Mouse (Mus musculus) lung, postnatal 14 days (tissue): ENCODE data around the gene Guk1.
"Not testable (repeated sequence)": the region's sequence is repeated elsewhere in the genome, so short reads cannot be mapped to it uniquely, and the experiment has no call there.

Experiments used
- DNase-seq: peaks from one replicate; pipeline ENCODE4 v3.0.0; 2021

Gene Guk1

DNA sequence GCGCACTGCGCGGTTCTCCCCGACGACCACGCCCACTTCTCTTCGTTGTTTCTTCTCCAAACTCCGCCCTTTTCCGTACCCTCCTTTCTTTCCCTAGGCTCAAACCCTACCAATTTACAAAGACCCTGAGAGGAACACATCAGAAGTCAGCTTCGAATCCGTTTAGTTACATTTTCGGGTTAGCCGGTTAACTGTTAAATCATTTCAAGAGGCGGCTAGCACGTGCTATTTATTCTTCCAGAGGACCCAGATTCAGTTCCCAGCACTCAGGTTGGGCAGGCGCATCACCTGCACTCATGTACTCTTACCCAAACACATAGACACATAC lies at the start of gene Guk1:
TSS of gene Guk1 (minus strand) at position 154 of the 328 bp plus-strand sequence.
- DNase-seq, result no peak

DNA sequence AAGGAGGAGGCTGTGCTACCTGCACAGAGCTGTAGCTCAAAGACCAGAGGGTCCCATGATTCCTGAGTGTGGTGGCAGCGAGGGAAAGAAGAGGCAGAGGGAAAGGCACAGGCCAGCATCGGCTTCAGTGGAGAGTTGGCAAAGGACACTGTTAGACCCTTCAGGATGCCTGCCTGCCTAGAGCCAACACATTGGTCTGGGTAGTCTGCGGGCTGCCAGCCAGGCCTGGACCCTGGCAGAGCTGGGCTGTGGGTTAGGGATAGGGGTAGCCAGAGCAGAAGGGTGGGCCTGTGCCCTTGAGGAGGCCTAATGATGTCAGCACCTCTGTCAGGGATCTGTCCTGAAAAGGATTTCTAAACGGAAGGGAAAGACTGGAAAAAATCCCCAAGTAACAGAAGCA lies 47.8 kb upstream of the Guk1 start:
- no peak for DNase-seq

DNA sequence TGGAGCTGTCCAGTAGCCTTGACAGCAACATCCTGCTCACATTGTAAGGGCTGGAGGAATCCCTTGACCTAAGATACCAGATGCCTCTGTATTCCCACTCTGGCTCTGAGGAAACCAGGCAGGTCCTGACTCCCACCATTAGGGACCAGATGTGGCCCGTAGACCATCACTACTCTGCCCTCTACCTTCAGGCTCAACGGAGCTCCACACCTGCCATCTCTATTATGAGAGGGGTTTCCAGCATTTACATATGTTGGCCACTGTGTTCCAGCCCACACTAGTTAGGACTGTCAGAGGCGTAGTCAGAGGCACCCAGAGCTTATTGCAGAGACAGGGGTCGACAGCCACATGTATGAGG lies 47.4 kb upstream of the Guk1 start:
- DNase-seq, result no peak

DNA sequence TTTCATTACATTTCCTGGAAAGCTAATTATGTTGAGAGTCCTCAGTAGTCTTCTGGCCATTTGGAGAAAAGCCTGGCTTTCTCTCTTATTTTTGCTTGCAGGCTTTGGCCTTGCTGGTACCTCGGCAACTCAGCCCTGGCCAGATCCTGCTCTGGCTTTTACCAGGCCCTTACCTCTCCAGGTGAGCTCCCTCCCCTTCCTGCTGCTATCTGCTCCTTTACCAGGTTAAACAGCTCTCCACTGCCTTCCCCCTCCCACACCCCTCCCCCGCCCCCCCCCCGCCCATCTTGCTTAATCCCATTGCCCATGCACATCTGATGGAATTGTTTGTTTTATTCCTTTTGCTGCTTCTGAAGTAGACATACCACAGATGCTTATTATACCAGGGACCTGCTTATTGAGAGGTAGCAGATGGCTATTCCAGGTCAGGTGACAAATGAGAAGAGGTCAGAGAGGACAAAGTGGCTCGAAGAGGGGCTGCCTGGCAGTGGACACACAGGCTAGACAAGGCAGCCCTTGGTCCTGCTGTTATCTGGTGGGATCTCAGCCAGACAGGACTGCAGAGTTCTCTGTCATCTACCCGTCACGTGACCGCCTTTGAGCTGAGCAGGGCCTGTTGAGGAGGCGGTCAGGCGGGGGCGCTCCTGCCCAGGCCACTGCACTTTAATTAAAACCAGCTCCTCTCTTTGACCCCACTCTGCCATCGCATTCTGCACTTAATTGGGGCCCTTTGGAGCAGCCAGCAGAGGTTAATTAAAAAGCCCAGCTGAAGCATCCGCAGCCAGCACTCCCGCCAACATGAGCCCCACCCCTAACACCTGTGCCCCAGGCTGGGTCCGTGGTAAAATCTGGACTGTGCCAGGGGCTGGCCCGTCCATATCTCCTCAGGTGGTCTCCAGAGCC lies 46.8 kb upstream of the Guk1 start:
- DNase-seq, result peak; percentile 85

GRCm38 (mm10) chr11:59232797-59233196 lies 40.8 kb upstream of the Guk1 start:
- no peak for DNase-seq

DNA sequence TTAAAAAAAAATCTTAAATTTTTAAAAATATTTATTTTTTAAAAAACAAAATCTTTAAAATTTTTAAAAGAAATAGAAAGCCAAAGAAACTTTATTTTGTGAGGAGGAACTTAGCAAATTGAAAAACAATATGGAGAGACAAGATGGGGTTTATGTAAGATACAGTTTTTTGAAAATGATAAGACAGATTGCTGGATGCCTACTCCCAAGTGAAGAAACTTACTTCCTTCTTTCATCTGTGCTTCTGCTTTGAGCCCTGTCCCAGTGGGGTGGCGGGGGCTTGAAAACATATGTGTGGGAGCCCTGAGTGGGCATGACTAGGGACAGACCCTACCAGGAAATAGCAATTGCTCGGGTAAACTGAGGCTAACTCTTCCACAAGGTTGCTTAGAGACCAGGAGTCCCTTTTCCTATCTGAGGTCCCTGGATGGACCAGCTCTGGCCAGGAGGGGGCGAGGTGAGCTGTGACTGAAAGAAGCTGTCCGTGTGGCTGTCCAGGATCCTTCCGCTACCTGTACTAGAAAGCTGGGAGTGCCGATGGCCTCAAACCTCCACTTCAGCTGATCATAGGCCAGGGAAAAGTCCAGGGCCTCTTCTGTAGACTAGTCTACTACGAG lies 38.2 kb upstream of the Guk1 start:
- peak; percentile 79 for DNase-seq

DNA sequence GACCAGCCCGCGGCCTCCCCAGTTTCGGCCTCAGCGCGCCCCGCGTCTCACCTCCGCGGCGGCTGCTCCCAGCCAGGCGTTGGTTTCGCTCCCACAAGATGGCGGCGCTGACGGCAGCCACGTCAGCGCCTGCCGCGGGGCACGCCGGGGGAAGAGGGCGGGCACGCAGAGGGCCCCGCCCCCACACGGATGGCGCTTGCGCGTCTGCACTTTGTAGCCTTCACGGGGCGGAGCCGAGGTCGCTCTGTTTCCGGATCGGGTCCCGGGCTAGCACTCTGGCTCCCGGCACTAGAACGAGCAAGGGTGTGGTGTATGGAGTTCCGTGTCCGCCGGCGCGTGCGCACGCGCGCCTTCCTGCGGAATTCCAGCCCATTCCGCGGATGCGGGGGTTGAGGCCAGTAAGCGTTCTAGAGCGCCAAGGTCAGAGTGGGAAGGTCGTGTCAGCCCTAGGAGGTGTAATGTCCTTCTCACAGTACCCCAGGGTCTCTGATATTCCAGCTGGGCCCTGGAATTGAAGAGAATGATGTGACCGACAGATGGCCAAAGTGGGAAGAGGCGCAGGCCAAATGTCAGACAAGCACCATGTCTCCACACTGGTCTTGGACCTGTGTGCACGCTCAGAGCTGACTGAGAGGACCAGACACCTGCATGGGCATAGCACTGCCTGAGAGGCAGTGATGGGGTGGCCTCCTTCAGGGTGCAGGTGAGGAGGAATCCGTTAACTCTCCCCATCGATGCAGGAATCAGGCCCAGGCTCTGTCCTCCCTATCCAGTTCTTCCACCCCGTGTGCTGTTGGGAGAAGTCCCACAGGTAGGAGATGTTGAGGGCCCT lies 36.3 kb upstream of the Guk1 start, which contains the start of gene Arf1:
TSS of gene Arf1 (minus strand) at position 149 of the 832 bp plus-strand sequence.
- DNase-seq, result peak; percentile 97

DNA sequence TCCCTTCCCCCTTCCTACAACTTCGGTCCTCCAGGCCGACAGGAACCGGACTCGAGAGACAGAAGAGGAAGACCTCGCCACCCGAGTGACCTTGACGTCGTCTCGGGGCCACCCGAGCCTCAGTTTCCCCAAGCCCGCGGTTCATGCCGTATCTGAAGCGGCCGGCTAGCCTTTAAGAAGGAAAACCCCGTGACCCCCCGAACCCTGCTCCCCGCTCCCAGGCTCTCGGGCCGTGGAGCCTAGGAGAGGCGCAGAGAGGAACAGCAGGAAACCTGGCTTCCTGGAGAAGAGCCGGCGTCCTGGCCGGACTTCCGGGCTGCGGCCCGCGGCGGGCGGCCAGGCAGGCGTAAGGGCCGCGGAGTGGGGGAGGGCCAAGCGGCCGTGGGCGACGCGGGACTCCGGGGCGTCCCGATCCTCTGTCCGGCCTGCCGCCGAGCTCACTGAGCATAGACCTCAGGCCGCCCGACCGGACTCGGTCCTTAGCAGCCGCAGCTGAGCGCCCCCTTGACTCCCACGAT lies 35.7 kb upstream of the Guk1 start:
- DNase-seq, result no peak

- no peak for DNase-seq
These were observed 35.0 kb upstream of the Guk1 start for GRCm38 (mm10) chr11:59226787-59227603.

GRCm38 (mm10) chr11:59226251-59226650 lies 34.2 kb upstream of the Guk1 start:
- no peak for DNase-seq

DNA sequence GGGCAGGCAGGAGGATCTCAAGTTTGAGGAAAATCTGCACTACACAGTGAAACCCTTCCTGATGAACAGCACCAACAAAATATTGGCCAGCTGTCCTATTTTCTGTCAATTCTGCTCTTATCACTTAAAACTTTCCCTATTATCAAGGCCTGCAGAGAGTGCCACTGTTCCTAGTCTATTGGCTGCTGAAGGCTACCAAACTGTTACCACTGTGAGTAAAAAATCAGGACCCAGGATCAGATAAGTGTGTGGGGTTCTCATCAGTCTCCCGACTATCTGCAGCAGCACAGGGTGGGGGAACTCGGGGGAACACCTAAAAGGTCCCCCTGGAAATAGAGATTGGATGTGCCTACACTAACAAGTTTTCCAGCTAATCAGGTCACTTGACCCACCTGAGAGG lies 33.2 kb upstream of the Guk1 start:
- no peak for DNase-seq

- no peak for DNase-seq
These were observed 32.5 kb upstream of the Guk1 start for GRCm38 (mm10) chr11:59224470-59224869.

DNA sequence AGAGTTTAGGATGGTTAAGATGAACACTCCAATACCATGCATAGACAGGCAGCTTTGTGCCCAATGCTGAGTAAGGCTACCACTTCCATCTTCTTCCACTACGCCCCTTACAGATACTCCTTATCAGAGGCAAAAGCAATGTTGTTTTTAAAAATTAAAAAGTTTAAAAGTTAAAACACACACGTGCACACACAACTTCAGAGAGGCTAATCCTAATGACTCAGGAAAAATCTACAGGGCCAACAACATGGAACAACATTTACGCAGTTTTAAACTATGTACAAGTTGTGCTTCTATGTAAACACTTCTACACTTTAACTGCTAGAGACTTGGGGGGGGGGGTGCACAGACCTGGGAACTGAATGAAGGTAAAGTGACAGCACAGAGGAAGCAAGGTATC lies 32.0 kb upstream of the Guk1 start:
- DNase-seq, result no peak

- DNase-seq, result no peak
These were observed 30.3 kb upstream of the Guk1 start for GRCm38 (mm10) chr11:59222306-59222705.

DNA sequence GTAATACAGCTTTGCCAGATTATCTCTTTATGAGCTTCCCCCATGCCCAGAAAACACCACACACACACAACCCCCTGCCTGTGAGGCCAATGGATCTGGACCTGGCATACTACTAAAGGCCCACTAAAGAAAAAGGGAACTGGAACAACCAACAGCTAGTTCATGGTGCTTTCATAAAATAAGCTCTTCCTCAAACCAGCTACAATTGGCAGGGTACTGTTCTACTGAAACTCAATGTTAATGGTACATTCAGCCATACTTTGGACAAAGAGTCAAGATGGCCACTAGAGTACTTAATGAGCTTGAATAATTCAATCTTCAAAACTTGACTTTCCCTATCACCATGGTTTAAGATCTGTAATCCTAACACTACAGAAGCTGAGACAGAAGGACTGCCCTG lies 29.6 kb upstream of the Guk1 start:
- no peak for DNase-seq

GRCm38 (mm10) chr11:59219064-59219463 lies 27.1 kb upstream of the Guk1 start:
- DNase-seq, result peak; percentile 53

- peak; percentile 36 for DNase-seq
These were observed 26.5 kb upstream of the Guk1 start for GRCm38 (mm10) chr11:59218389-59218998.

- DNase-seq, result no peak
These were observed 24.9 kb upstream of the Guk1 start for GRCm38 (mm10) chr11:59216955-59217354.

DNA sequence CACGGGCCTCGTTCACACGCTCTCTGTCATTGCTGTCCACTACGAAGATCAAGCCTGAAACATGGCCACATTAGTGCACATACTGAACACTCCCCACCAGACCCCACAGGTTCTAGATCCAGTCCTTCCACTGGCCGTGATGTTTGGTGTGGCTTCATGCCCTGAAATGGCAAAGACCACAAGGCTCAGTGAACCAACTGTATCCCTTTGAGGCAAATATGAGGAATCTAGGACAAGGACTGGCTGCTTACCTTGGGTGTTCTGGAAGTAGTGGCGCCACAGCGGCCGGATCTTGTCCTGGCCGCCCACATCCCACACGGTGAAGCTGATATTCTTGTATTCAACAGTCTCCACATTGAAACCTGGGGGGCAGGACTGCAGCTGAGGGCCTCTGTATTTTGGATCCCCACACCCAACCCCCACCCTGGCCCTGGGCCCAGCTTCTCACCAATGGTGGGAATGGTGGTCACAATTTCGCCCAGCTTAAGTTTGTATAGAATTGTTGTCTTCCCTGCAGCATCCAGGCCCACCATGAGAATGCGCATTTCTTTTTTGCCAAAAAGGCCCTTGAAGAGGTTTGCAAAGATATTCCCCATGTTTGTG lies 21.0 kb upstream of the Guk1 start:
- DNase-seq, result no peak

DNA sequence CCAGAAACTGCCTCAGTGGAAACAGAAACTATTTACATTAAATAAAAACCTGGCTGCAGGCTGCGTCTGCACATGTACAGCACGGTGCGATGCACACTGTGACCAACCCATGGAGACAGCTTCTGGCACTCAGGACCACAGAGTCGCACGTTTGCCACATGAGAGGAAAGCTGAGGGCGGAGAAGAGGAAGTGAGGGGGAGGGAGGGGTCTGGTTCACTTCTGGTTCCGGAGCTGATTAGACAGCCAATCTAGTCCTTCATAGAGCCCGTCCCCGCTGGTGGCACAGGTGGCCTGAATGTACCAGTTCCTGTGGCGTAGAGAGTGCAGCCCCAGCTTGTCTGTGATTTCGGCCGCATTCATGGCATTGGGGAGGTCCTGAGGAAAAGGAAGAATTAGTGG lies 20.3 kb upstream of the Guk1 start:
- not testable (repeated sequence) for DNase-seq

DNA sequence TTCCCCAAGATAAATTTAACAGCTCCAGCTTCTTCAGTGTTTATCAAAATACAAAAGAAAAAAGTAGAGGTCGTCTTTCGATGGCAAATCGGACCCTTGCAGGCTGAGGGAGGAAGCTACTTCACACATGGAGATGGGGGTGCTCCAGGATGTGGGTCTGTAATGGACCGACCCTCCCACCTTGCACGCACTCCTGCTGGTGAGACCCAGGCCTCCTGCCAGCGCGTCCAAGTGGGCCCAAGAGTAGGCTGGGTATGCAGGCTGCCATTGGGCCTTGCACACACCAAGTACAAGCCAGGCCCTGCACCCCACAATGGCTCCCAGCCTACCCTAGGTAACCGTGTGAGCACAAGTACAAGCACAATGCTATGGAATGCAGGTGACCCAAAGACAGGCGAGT lies 19.5 kb upstream of the Guk1 start:
- not testable (repeated sequence) for DNase-seq

- DNase-seq, result no peak
These were observed 18.0 kb upstream of the Guk1 start for GRCm38 (mm10) chr11:59210020-59210419.
